Mouse (Mus musculus) midbrain, embryonic 10.5 days (tissue): Measurements from ENCODE around the gene Zhx3. TPM values are rescaled to one million over a fixed set of nuclear protein-coding genes. Genes with fewer than 3 reads are reported as not detected.

ENCODE experiments used
- DNase-seq: peaks from one replicate; pipeline ENCODE4 v3.0.0-alpha.2; 2017; ENCODE audit warnings: low spot score
- H3K27ac ChIP-seq: fragments of 300-500 bp; sonication (generic); replicated peaks from 2 replicates; pipeline ENCODE4 v1.5.1; 2016; ENCODE audit warnings: mild to moderate bottlenecking
- H3K27me3 ChIP-seq: fragments of 300-500 bp; sonication (generic); 2 replicates; pipeline ENCODE4 v1.6.1; 2016; ENCODE audit warnings: low read depth, mild to moderate bottlenecking; ENCODE audit not compliant: poor library complexity, severe bottlenecking
- H3K36me3 ChIP-seq: fragments of 300-500 bp; sonication (generic); 2 replicates; pipeline ENCODE4 v1.6.1; 2016; ENCODE audit warnings: mild to moderate bottlenecking, moderate library complexity
- H3K4me1 ChIP-seq: fragments of 300-500 bp; sonication (generic); 2 replicates; pipeline ENCODE4 v1.6.1; 2016
- H3K4me3 ChIP-seq: fragments of 300-500 bp; sonication (generic); 2 replicates; pipeline ENCODE4 v1.5.1; 2016; ENCODE audit warnings: mild to moderate bottlenecking, moderate library complexity
- H3K9me3 ChIP-seq: fragments of 300-500 bp; sonication (generic); replicated peaks from 2 replicates; pipeline ENCODE4 v1.6.1; 2016; ENCODE audit warnings: mild to moderate bottlenecking
- WGBS: fragments of 180-500 bp; shearing (Covaris S2); methylation state at CpG from one replicate; pipeline ENCODE4 v1.1.7; 2016; 5-methylcytosine and 5-hydroxymethylcytosine counted together
- polyA plus RNA-seq: library from polyadenylated mRNA; unstranded; fragments of >200 nt; fragmentation: Nextera tagmentation; extraction: Ambion mirVana; gene quantifications from 2 replicates; pipeline ENCODE4 v1.2.1, GENCODE M21; 2016

Gene Zhx3
- polyA plus RNA-seq, 1 experiment from 2014 or later = 5.9 TPM

DNA sequence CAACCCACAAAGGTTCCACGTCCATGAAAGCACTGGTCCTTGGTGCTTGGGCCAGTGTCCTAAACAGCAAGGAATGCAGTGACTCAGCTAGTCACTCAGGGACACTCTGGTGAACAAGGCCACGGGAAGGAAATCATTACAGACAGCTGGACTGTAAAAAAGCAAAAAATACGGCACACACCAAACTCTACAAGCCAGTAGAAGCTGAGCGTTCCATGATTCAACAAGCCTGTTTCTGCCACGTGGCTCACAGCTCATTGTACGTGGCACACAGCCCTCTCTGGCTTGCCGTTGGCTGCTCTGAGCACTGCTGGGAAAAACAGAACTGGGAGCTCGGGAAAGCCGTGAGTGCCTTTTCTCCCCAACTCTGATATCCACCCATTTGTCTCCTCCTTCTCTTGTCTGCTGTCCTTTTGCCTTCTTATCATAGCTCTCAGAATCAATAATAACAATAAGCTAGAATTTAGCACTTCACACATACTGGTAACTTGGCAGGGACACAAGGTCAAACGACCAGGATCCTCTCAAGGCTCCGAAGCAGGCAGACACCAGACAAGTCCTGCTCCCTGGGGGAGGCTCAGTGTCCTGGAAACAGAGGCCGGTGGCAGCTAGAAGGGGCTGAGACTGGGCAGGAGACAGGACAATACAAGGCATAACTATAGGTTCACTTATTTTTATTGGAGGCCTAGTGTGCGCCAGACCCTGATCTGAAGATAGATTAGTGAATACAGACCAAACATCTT is 7.8 kb upstream of the Zhx3 start, which contains the start of gene Lpin3:
TSS of gene Lpin3 (plus strand) at position 218 of the 743 bp plus-strand sequence.
- WGBS = 82% methylated on average over 13 of the region's 13 CpGs
- no peak within 1 kb of the TSS for H3K4me3 ChIP-seq
- no peak for DNase-seq

DNA sequence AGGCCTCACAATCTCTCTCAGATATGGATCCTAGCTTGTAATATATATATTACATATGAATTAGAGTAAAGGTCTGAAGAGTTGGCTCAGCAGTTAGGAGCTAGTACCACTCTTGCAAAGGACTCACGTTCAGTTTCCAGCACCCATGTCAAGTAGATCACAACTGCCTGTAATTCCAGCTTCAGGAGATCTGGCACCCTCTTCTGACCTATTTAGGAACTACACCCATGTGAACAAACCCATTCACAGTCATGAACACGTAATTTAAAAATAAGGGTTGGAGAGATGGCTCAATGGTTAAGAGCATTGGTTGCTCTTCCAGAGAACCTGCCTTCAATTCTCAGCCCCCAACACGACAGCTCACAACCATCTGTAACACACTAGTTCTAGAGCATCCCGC is 3.3 kb upstream of the Zhx3 start:
- H3K27ac ChIP-seq = no peak overlapping the region
- no peak for DNase-seq
- H3K4me1 ChIP-seq = peaks cover 18% of the 10 kb centered on the region
- H3K9me3 ChIP-seq = no peaks in the 10 kb centered on the region
- no peaks in the 10 kb centered on the region for H3K27me3 ChIP-seq
- no peaks in the 10 kb centered on the region for H3K36me3 ChIP-seq
- no peak overlapping the region for H3K4me3 ChIP-seq
- 75% methylated on average over 4 of the region's 4 CpGs for WGBS

More for the DNA sequence above, 7.8 kb upstream of the Zhx3 start, which contains the start of gene Lpin3:
- H3K27me3 ChIP-seq = no peaks in the 10 kb centered on the region
- no peak within 1 kb of the TSS for H3K27ac ChIP-seq
- no peaks in the 10 kb centered on the region for H3K4me1 ChIP-seq
- H3K36me3 ChIP-seq = no peaks in the 10 kb centered on the region
- no peaks in the 10 kb centered on the region for H3K9me3 ChIP-seq

DNA sequence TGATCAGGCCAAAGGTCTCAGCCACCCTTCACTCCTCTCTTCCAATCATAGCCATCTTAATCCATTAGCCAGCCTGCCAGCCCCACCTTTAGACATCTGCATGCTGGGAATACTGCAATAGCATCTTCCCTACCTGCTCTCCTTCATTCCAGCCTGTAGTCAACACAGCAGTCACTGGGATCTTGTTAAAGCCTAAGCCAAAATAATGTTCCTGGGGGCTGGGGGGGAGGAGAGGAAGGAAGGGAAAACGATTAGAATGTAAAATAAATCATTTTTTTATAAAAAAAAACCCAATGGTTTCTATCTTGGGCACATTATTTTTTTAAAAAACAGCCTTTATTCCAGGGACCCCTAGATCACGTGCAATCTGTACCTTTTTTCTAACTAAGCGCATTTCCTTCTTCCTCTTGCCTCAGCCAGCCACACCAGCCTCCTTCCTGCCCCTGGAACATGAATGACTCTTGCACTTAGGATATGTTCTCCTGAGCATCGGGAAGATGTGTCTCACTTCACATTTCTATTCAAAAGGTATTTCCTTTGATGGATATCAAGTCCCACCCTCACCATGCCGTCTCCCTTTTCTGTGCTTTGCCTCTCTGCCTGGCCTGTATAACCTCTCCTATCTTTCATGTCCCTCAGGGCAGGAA is 1.6 kb upstream of the Zhx3 start:
- 86% methylated on average over 5 of the region's 5 CpGs for WGBS
- H3K27me3 ChIP-seq = no peaks in the 10 kb centered on the region

DNA sequence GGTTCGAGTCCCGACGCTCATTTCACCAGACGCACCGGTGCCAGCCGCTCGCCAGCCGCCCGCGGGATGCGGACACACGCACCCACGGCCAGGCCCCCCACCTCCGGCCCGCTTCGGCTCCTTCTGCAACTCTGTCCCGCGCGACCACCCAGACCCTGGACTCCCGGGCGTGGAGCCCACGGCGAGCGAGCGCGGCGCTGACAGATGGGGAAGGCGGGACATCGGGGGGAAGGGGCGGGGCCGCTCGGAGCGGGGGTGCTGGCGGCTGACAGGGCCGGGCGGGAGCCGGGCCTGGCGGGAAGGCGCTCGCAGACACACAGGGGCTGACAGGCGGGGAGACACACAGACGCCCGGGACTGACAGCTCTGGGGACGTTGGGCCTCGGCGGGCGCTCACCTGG is 403 bp downstream of the Zhx3 start:
- DNase-seq = peak; percentile 82
- peaks cover 18% of the 10 kb centered on the region for H3K4me1 ChIP-seq
- no peaks in the 10 kb centered on the region for H3K36me3 ChIP-seq
- no peaks in the 10 kb centered on the region for H3K9me3 ChIP-seq
- no peaks in the 10 kb centered on the region for H3K27me3 ChIP-seq
- WGBS = 1% methylated on average over 46 of the region's 47 CpGs
- peak overlapping the region; percentile 95 for H3K27ac ChIP-seq
- peak overlapping the region; percentile 91 for H3K4me3 ChIP-seq

More for the DNA sequence above, 1.6 kb upstream of the Zhx3 start:
- H3K36me3 ChIP-seq = no peaks in the 10 kb centered on the region
- no peak for DNase-seq
- peaks cover 18% of the 10 kb centered on the region for H3K4me1 ChIP-seq
- no peak overlapping the region for H3K4me3 ChIP-seq
- no peaks in the 10 kb centered on the region for H3K9me3 ChIP-seq
- H3K27ac ChIP-seq = no peak overlapping the region

DNA sequence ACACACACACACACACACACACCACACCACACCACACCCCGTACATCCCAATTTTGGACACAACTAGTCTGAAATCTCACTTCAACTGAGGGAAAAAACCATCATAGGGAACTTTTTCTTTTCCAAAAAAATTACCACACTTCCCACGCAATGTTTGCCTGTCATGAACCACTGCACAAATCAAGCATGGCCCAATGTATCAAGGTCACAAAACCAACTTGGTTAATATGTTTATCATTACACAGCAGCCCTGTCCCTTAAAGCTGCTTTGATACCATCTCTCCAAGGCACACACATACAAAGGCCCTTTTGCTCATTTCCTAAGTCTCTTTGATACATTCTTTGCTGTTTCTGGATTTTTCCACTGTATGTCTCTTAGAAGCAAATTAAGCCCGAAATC is 1.5 kb downstream of the Zhx3 start:
- Histone ChIP-seq H3K27ac (no peak overlapping the region), H3K36me3 (no peaks in the 10 kb centered on the region), H3K4me3 (no peak overlapping the region), H3K27me3 (no peaks in the 10 kb centered on the region), H3K9me3 (no peaks in the 10 kb centered on the region), H3K4me1 (peaks cover 18% of the 10 kb centered on the region)
- 89% methylated on average over 3 of the region's 3 CpGs for WGBS
- DNase-seq = no peak

DNA sequence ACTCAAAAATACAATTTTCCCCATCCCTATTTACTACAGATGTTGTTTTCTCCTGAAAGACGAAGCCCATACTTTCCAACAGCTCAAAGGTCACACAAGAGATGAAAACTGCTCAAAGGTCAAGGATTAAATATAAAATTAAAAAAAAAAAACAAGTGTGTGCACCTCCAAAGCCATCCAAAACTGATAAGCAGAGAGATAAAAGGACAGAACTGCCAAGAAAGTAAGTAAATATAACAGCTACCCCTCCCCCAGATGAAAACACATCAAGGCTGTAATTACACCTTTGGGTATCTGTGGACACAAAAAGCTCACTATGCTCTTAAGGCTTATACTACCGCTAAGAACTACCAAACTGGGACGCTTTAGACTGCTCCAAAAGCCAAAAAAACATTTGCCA is 3.4 kb downstream of the Zhx3 start:
- WGBS = 79% methylated on average over 3 of the region's 3 CpGs
- DNase-seq = no peak
- peaks cover 18% of the 10 kb centered on the region for H3K4me1 ChIP-seq
- H3K27ac ChIP-seq = no peak overlapping the region
- H3K4me3 ChIP-seq = no peak overlapping the region
- no peaks in the 10 kb centered on the region for H3K36me3 ChIP-seq
- H3K27me3 ChIP-seq = no peaks in the 10 kb centered on the region
- no peaks in the 10 kb centered on the region for H3K9me3 ChIP-seq

DNA sequence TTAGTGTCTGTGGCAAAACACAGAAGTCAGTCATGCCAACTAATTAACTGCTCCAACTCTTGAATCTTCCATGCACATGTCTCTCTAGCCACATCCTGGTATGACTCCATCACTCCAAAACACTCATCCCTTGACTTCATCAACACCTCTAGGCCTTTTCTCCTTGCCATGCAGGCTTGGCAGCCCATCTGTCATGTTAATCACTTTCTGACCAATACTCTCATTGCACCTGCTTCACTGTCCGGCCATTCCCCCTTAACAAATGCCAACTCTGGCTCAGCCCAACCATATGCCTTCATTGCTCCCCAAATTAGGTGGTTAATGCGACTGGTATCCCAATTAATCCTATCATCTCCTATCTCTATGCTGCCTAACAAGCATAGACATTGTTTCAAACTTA is 7.5 kb downstream of the Zhx3 start:
- Histone ChIP-seq H3K4me3 (no peak overlapping the region), H3K27ac (no peak overlapping the region), H3K9me3 (no peaks in the 10 kb centered on the region), H3K27me3 (no peaks in the 10 kb centered on the region), H3K36me3 (no peaks in the 10 kb centered on the region), H3K4me1 (no peaks in the 10 kb centered on the region)
- WGBS = 73% methylated on average over 2 of the region's 2 CpGs
- DNase-seq = no peak

DNA sequence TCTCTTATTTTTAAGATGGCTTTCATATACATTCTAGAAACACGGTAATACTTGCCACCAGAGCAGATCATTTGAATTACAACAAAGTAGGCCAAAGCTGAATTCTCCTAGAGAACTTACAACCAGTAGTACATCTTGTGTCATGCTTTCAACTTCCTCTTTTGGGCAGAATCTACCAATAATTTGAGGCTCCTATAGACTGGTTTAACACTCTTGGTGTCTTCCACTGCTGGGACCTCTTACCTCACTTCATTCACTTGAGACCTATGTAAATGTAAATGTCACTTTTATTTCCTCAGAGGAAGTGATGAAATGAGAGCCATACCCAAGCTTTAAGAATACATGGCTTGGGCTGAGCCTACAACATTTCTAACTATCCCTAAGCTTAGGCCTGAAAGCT is 8.7 kb downstream of the Zhx3 start:
- 98% methylated on average over 1 of the region's 1 CpGs for WGBS
- H3K27me3 ChIP-seq = no peaks in the 10 kb centered on the region
- H3K36me3 ChIP-seq = no peaks in the 10 kb centered on the region
- no peak overlapping the region for H3K4me3 ChIP-seq
- no peaks in the 10 kb centered on the region for H3K9me3 ChIP-seq
- no peak for DNase-seq
- no peak overlapping the region for H3K27ac ChIP-seq
- H3K4me1 ChIP-seq = no peaks in the 10 kb centered on the region

DNA sequence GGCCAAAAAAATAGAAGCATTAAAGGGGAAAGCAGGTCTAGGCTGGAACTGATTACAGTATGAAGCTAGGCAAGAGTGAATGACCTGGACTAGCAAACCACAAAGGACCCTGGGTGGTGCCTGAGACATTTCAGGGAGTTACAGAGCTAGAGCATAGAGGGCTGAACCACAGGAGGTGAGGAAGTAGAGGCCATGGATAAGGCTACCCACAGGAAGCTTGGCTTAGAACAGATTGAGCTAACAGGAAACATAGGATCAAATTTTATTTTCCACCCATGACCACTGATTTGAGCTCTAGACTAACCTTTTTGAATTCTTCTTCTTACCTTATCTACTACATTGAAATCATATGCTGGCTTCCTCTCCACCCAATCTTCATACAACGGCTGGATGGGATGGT is 12.4 kb downstream of the Zhx3 start:
- no peak for DNase-seq
- H3K36me3 ChIP-seq = no peaks in the 10 kb centered on the region
- H3K27ac ChIP-seq = no peak overlapping the region
- H3K9me3 ChIP-seq = no peaks in the 10 kb centered on the region; the same call in 1 of the 2 replicates
- H3K27me3 ChIP-seq = no peaks in the 10 kb centered on the region
- WGBS = 86% methylated on average over 1 of the region's 1 CpGs
- H3K4me1 ChIP-seq = no peaks in the 10 kb centered on the region
- H3K4me3 ChIP-seq = no peak overlapping the region

DNA sequence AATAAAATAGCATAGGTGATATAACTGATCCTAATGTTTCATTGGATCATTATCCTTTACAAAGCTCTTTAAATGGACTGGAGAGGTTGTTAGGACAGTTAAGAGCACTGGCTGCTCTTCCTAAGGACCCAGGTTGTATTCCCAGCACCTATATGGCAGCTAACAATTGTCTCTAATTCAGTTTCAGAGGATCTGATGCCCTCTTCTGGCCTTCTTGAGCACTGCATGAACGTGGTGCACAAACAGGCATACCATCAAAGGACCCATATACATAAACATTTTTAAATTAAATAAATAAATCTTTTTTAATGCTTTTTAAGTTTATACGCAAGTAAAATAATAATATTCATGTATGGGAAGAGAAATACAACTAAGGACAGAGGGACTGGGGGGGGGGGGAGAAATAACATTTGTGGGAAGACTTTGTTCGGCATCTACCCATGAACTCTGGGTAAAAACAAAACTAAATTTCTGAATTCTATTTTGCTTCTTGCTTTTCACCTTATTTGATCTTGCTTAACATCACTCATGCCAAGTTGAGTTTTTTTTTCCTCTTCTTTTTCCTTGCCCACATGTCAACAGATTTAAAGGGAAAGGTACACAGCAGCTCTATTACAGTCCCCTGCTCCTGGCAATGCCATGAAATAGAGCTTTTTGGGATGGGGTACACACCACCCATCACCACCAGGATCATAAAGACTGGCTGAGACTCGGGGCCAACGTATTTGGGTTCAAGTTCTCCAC is 16.3 kb downstream of the Zhx3 start:
- WGBS = 80% methylated on average over 5 of the region's 5 CpGs
- Histone ChIP-seq H3K4me1 (no peaks in the 10 kb centered on the region), H3K4me3 (no peak overlapping the region), H3K27me3 (no peaks in the 10 kb centered on the region), H3K27ac (no peak overlapping the region), H3K36me3 (no peaks in the 10 kb centered on the region), H3K9me3 (no peaks in the 10 kb centered on the region; the same call in 1 of the 2 replicates)
- no peak for DNase-seq

DNA sequence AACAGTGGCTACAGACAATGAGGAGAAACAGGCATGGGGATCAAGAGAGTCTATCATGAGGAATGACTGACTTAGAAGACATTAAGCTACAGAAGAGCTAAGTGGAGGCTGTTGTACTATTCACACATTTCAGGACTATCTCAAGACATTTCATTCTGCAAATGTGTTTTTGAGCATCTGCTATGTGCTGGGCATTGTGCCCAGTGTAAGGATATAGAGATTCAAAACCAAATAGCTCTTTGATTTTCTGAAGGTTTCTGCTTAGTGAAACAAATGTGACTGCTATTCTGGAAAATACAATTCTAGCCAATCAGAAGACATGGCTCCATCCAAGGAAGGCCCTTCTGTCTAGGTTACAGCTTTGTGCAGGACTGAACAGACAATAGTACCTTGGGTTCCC is 18.1 kb downstream of the Zhx3 start:
- Histone ChIP-seq H3K4me1 (no peaks in the 10 kb centered on the region), H3K9me3 (no peaks in the 10 kb centered on the region; the same call in 1 of the 2 replicates), H3K4me3 (no peak overlapping the region), H3K36me3 (no peaks in the 10 kb centered on the region), H3K27me3 (no peaks in the 10 kb centered on the region), H3K27ac (no peak overlapping the region)
- DNase-seq = no peak

DNA sequence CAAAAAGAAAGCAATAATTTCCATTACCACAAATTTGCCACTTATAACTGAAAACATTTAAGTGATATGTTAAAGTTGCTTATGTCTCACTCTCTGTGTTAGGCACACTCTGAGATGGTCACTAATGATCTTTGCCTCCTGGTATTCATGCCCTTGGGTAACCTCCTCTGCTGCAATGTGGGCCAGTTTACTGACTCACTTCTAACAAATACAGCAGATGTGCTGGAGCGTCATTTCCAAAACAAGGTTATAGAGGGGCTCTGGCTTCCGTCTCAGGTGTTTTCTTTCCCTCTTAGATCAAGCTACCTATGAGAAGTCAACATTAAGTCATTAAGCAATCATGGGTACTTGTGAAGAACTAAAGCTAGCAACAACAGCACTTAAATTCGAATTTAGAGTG is 22.4 kb downstream of the Zhx3 start:
- Histone ChIP-seq H3K9me3 (no peaks in the 10 kb centered on the region), H3K27ac (no peak overlapping the region), H3K27me3 (no peaks in the 10 kb centered on the region), H3K4me3 (no peak overlapping the region), H3K36me3 (no peaks in the 10 kb centered on the region), H3K4me1 (no peaks in the 10 kb centered on the region)
- DNase-seq = no peak
- 85% methylated on average over 3 of the region's 3 CpGs for WGBS
